Mouse (Mus musculus): ENCODE measurements around the gene Xdh. TPM values are rescaled to one million over a fixed set of nuclear protein-coding genes. Genes with fewer than 3 reads are reported as not detected.

Gene Xdh
- polyA plus RNA-seq, 1 experiment, result 5.1 TPM

DNA sequence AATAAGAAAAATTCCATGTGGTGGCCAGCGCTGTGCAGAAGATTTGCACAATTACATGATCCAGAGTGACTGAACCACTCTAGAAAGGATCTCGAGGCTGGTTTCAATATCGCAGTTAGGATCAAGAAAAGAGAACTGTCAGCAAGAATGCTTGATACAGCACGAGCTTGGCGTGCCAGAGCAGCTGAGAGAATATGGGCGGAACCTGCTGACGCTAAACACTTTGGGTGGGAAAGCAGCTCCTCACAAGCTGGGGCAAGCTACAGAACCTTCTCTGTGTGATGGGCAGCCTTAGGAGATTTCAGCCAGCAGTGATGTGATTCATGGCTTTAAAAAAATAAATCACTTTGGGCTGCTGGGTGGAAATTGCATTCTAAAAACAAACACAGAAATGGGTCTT, 12.9 kb downstream of the Xdh start:
- no peak overlapping the region for H3K4me3 ChIP-seq (replicated peaks; ENCODE audit: insufficient read depth, low read depth, low read length)
- H3K27ac ChIP-seq (ENCODE audit: insufficient read depth, low read length), result no peak overlapping the region
- TF ChIP-seq POLR2A (IDR thresholded peaks at IDR 0.05; ENCODE audit: borderline replicate concordance, insufficient read depth, low read length) (no peak), CTCF (IDR thresholded peaks at IDR 0.05; ENCODE audit: borderline replicate concordance, insufficient read depth, low read depth, low read length) (no peak)
- H3K27me3 ChIP-seq (ENCODE audit: control insufficient read depth, insufficient read depth, low read length), result no peaks in the 10 kb centered on the region
- DNase-seq, result no peak
- 83% methylated on average over 7 of the region's 7 CpGs for WGBS
- peaks cover 7% of the 10 kb centered on the region for H3K4me1 ChIP-seq (ENCODE audit: control insufficient read depth, insufficient read depth, low read length)

DNA sequence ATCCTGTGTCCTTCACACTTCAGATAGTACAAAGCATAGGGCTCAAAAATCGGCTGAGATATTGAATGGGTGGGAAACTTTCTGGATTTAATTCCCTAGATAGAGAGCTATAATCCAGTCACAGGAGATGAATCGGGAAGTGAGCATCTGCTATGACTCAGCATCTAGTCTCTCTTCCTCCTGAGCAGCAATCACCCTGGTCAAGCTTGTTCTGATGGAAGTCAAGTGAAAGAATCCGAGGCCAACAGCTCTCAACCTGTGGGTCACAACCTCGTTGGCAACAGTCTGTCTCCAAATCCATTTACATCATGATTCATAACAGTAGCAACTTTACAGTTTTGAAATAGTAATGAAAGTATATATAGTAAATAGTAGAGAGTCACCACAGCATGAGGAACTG, 14.8 kb downstream of the Xdh start:
- 71% methylated on average over 4 of the region's 4 CpGs for WGBS
- Histone ChIP-seq H3K4me1 (ENCODE audit: control insufficient read depth, insufficient read depth, low read length) (peaks cover 7% of the 10 kb centered on the region), H3K27me3 (ENCODE audit: control insufficient read depth, insufficient read depth, low read length) (no peaks in the 10 kb centered on the region), H3K4me3 (replicated peaks; ENCODE audit: insufficient read depth, low read depth, low read length) (no peak overlapping the region), H3K27ac (ENCODE audit: insufficient read depth, low read length) (no peak overlapping the region)
- peak in 1 of 2 experiments; percentile 29 for DNase-seq
- TF ChIP-seq CTCF (IDR thresholded peaks at IDR 0.05; ENCODE audit: borderline replicate concordance, insufficient read depth, low read depth, low read length), result no peak
- no peak for TF ChIP-seq POLR2A (IDR thresholded peaks at IDR 0.05; ENCODE audit: borderline replicate concordance, insufficient read depth, low read length)

DNA sequence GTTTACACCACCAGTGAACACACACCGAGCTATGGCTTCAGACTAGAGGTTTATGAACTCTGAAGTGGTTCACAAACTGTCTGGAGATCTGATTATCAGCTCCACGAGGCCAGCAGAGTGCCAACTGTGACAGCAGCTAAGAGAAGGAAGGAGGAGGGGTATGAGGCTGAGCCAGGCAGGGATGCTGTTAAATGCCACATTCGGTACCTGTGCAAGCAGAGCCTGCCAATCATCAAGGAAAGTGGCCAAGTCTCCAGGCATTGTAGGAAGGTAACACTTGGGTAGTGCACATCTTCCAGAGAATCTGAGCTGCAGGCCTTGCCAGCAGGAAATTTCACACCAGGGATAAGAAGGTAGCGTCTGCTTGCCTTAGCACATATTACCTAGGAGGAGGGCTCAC, 15.7 kb downstream of the Xdh start:
- DNase-seq, result peak; percentile 76 to 87
- 14% methylated on average over 4 of the region's 4 CpGs for WGBS
- H3K27ac ChIP-seq (ENCODE audit: insufficient read depth, low read length), result no peak overlapping the region
- TF ChIP-seq POLR2A (IDR thresholded peaks at IDR 0.05; ENCODE audit: borderline replicate concordance, insufficient read depth, low read length) (no peak), CTCF (IDR thresholded peaks at IDR 0.05; ENCODE audit: borderline replicate concordance, insufficient read depth, low read depth, low read length) (no peak)
- H3K4me1 ChIP-seq (ENCODE audit: control insufficient read depth, insufficient read depth, low read length), result peaks cover 7% of the 10 kb centered on the region
- H3K27me3 ChIP-seq (ENCODE audit: control insufficient read depth, insufficient read depth, low read length), result no peaks in the 10 kb centered on the region
- H3K4me3 ChIP-seq (replicated peaks; ENCODE audit: insufficient read depth, low read depth, low read length), result no peak overlapping the region

DNA sequence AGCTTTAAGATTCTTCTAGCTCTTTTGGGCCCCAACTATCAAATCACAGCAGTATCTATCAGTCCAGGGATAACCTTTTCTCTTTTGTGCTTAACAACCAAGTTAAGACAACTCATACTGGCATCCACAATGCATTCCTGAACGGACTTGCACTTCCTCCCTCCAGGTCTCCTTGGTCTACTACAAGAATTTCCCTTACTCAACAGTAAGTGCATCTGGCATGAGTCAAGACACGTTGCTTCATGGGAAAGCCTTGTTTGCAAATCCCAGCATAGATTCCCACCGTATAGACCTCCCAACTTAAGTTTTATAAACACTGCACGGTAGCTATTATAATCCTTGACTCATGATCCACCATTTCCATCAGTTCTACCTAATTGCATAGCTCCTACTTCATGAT, 16.4 kb downstream of the Xdh start:
- no peak for DNase-seq
- H3K4me3 ChIP-seq (replicated peaks; ENCODE audit: insufficient read depth, low read depth, low read length), result no peak overlapping the region
- H3K27ac ChIP-seq (ENCODE audit: insufficient read depth, low read length), result no peak overlapping the region
- WGBS, result 89% methylated on average over 4 of the region's 4 CpGs
- no peaks in the 10 kb centered on the region for H3K27me3 ChIP-seq (ENCODE audit: control insufficient read depth, insufficient read depth, low read length)
- peaks cover 7% of the 10 kb centered on the region for H3K4me1 ChIP-seq (ENCODE audit: control insufficient read depth, insufficient read depth, low read length)
- TF ChIP-seq POLR2A (IDR thresholded peaks at IDR 0.05; ENCODE audit: borderline replicate concordance, insufficient read depth, low read length) (no peak), CTCF (IDR thresholded peaks at IDR 0.05; ENCODE audit: borderline replicate concordance, insufficient read depth, low read depth, low read length) (no peak)

DNA sequence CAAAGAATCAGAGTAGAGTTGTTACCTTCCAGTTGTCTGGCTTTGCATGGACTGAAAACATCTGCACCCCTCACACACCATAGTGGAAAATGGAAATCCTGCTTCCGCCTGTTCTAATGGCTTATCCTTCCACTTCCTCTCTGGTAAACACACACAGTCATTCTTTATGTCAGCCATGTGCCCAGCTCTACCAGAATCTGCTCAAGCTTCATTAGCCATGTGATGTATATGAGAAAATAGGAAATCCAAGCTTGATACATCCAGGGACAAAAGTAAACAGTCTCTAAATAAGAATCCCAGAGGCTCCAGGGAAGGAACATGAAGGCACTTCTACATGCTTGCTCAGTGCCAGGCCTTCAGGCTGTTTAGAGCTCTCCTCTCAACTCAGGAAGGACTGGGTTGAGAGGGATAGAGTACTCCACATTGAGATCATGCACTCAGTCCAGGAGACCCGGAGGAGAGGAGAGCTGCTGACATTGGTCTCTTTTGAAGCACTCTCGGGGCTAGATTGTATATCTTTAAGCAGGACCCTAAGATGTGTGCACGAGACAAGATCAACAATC, 17.4 kb downstream of the Xdh start:
- TF ChIP-seq POLR2A (IDR thresholded peaks at IDR 0.05; ENCODE audit: borderline replicate concordance, insufficient read depth, low read length) (no peak), CTCF (IDR thresholded peaks at IDR 0.05; ENCODE audit: borderline replicate concordance, insufficient read depth, low read depth, low read length) (no peak)
- Histone ChIP-seq H3K4me1 (ENCODE audit: control insufficient read depth, insufficient read depth, low read length) (peaks cover 7% of the 10 kb centered on the region), H3K4me3 (replicated peaks; ENCODE audit: insufficient read depth, low read depth, low read length) (no peak overlapping the region), H3K27ac (ENCODE audit: insufficient read depth, low read length) (no peak overlapping the region), H3K27me3 (ENCODE audit: control insufficient read depth, insufficient read depth, low read length) (no peaks in the 10 kb centered on the region)
- 94% methylated on average over 4 of the region's 4 CpGs for WGBS
- DNase-seq, result no peak

DNA sequence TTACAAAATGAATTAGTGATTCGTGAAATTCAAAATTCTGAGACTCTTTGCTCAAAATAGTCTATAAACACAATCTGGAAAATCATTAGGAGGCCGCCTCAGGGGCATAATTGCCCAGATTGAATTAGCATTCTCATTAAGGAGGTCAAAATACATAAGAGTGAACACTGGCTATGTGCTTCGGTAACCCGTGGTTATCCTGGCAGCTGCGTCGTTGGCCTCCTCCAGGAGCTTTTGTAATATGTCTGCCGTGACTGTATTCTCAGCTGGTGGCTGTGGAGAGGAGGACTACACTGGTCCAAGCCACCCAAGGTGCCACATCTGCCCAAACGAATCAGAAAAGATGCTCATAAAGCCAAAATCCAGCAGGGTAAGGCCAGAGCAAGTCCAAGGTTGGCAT, 30.5 kb downstream of the Xdh start:
- TF ChIP-seq CTCF (IDR thresholded peaks at IDR 0.05; ENCODE audit: borderline replicate concordance, insufficient read depth, low read depth, low read length), result no peak
- Histone ChIP-seq H3K4me3 (replicated peaks; ENCODE audit: insufficient read depth, low read depth, low read length) (no peak overlapping the region), H3K27ac (ENCODE audit: insufficient read depth, low read length) (no peak overlapping the region), H3K4me1 (ENCODE audit: control insufficient read depth, insufficient read depth, low read length) (peaks cover 11% of the 10 kb centered on the region), H3K27me3 (ENCODE audit: control insufficient read depth, insufficient read depth, low read length) (no peaks in the 10 kb centered on the region)
- peak; percentile 31 to 49 for DNase-seq
- whole genome bisulfite sequencing, result 11% methylated on average over 8 of the region's 8 CpGs

DNA sequence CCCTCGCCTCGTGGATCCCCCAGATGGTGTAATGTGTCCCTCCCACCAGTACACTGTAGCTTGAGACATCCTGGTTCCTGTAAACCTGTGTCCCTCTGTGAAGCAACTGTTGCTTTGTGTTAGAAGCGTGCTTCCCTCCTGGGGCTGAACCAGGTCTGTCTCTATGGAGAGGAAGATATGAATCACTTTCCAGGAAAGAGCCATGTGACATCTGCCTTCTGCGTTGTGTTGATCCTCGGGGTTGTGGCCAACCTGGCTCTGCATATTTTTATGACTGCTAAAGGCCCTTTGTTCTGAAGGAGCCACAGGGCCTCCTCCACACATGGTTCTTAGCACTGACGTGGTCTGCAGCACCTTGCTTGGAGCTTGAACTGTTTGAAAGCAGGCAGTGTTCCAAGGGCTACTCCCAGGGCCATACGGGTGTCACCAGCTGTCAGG, 31.0 kb downstream of the Xdh start:
- 20% methylated on average over 7 of the region's 7 CpGs for WGBS
- H3K27ac ChIP-seq (ENCODE audit: insufficient read depth, low read length), result no peak overlapping the region
- peak; percentile 43 to 55 for DNase-seq
- H3K27me3 ChIP-seq (ENCODE audit: control insufficient read depth, insufficient read depth, low read length), result no peaks in the 10 kb centered on the region
- H3K4me3 ChIP-seq (replicated peaks; ENCODE audit: insufficient read depth, low read depth, low read length), result no peak overlapping the region
- TF ChIP-seq POLR2A (IDR thresholded peaks at IDR 0.05; ENCODE audit: borderline replicate concordance, insufficient read depth, low read length) (no peak), CTCF (IDR thresholded peaks at IDR 0.05; ENCODE audit: borderline replicate concordance, insufficient read depth, low read depth, low read length) (no peak)
- H3K4me1 ChIP-seq (ENCODE audit: control insufficient read depth, insufficient read depth, low read length), result peaks cover 11% of the 10 kb centered on the region

DNA sequence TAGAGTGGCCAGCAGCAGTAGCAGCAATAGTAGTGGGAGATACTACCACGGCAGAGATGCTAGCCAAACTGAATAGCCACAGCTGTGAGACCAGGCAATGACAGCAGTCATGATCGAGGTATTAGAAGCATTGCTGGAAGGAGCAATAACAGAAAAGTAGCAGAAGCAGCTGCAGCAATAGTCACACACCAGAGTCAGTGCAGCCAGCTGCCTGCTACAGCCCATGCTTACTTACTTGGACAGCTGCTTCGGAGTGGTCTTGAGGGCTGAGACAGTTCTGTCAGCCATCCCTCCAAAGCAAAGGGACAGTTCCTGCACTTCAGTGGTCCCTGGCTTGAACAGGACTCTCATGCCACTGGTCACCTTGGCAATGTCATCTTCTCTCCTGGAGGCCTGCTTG, 31.9 kb downstream of the Xdh start:
- TF ChIP-seq POLR2A (IDR thresholded peaks at IDR 0.05; ENCODE audit: borderline replicate concordance, insufficient read depth, low read length) (no peak), CTCF (IDR thresholded peaks at IDR 0.05; ENCODE audit: borderline replicate concordance, insufficient read depth, low read depth, low read length) (no peak)
- no peak for DNase-seq
- Histone ChIP-seq H3K27ac (ENCODE audit: insufficient read depth, low read length) (no peak overlapping the region), H3K27me3 (ENCODE audit: control insufficient read depth, insufficient read depth, low read length) (no peaks in the 10 kb centered on the region), H3K4me1 (ENCODE audit: control insufficient read depth, insufficient read depth, low read length) (peaks cover 11% of the 10 kb centered on the region), H3K4me3 (replicated peaks; ENCODE audit: insufficient read depth, low read depth, low read length) (no peak overlapping the region)
- 70% methylated on average over 3 of the region's 3 CpGs for WGBS

All from cerebellum, adult 2 months (tissue).